Mouse (Mus musculus) central nervous system, embryonic 11.5 days (tissue): ENCODE data around the gene Mrps24. TPM values are rescaled to one million over a fixed set of nuclear protein-coding genes. Genes with fewer than 3 reads are reported as not detected.

Experiments
- polyA plus RNA-seq: library from polyadenylated mRNA; depleted of rRNA; stranded (reverse); fragments of >200 nt; gene quantifications from 2 replicates; pipeline ENCODE4 v1.2.3, GENCODE M21; 2012; rRNA removed

Mrps24 gene
- polyA plus RNA-seq = 103 and 110 TPM in 2 replicates

DNA sequence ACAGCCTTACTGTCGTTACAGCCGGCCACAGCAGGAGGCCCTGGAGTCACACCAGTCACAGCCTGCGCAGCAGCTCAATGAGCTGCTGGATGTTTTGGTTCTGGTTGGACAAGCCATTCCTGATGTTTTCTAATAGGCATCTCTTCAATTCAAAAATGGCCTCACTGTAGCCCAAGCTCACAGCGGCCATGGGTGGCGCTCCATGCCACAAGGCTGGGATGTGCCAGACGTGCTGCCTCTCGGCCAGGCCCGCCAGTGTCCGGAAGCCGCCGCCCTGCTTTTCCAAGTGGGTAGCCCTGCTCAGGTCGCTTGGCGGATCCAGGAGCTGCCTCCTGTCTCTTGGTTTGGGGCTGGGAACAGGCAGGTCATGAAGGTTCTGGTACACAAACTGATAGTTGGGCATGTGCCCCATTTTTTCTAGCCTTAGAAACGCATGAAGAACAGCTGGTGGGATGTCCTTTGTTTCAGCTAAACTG, at the start of gene Mrps24:
Gene Mrps24, minus strand, starts transcription at position 51 of the 476 bp plus-strand sequence.

DNA sequence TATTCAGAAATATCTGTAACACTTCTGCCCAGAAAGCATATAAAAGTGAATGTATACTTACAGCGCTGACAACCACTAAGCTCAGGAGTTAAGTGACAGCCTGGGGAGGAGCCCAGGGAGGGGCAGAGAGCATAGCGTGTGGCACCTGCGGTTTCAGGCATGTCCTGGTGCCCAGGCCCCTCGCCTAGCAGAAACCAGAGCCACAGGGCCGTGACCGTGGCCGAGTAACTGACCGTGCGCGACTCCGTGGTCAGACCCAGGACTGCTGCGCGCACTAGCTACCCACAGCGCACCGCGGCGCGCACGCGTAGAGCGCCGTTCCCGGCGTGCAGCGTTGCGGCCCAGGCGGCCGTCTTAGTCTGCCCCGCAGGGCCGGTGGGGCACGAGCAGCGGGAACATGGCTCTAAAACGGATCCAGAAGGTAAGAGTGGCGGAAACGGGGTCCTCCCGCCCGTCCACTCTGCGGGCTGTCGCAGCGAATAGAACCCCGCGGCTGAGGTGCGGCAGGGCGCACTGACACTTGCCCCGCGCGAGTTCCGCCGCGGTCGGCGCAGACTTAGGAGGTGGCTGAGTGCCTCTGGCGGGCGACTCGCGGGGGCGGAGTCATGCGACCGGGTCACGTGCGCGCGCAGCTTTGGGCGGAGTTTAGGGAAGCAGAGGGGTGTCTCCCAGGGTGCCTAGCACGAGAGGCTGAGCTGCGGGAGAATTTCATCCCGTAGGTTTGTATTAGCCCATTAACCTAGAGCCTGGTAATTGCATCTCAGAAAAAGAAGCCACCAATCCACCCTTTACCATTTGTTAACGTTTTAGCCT, 46.5 kb upstream of the Mrps24 start, which contains the start of gene Urgcp:
Gene Urgcp, minus strand, starts transcription at position 557 of the 813 bp plus-strand sequence.

Other genes with a start within 250 kb of the Mrps24 start
- 41.5 and 59.4 TPM in 2 replicates for gene Xbp1, start 195.0 kb downstream of the Mrps24 start, polyA plus RNA-seq
- gene Ccdc117, start 173.5 kb downstream of the Mrps24 start, polyA plus RNA-seq = 19.3 and 19.9 TPM in 2 replicates
- gene Ankrd36, start 146.0 kb downstream of the Mrps24 start, polyA plus RNA-seq = 0.06 and 0.20 TPM in 2 replicates
- 13.4 and 15.7 TPM in 2 replicates for gene Urgcp, start 46.7 kb upstream of the Mrps24 start, polyA plus RNA-seq
- 92.7 and 127 TPM in 2 replicates for gene Dbnl, start 72.8 kb upstream of the Mrps24 start, polyA plus RNA-seq
- 9.1 and 20.6 TPM in 2 replicates for gene Pgam2, start 88.1 kb upstream of the Mrps24 start, polyA plus RNA-seq
- 14.5 and 20.8 TPM in 2 replicates for gene Polm, start 122.3 kb upstream of the Mrps24 start, polyA plus RNA-seq
- 22.5 and 25.6 TPM in 2 replicates for gene Aebp1, start 146.3 kb upstream of the Mrps24 start, polyA plus RNA-seq
- 72.6 and 102 TPM in 2 replicates for gene Pold2, start 162.6 kb upstream of the Mrps24 start, polyA plus RNA-seq
- gene Myl7, start 183.1 kb upstream of the Mrps24 start, polyA plus RNA-seq = 54.9 and 109 TPM in 2 replicates
- 1.4 TPM in 2 replicates for gene Gck, start 234.4 kb upstream of the Mrps24 start, polyA plus RNA-seq
- gene Ykt6, start 240.0 kb upstream of the Mrps24 start, polyA plus RNA-seq = 65.0 and 76.5 TPM in 2 replicates